Mouse (Mus musculus) G1E (cell line): ENCODE measurements around the gene Cand2. TPM values are rescaled to one million over a fixed set of nuclear protein-coding genes. Genes with fewer than 3 reads are reported as not detected.

ENCODE experiments used
- ATAC-seq: 2 replicates; pipeline ENCODE4 v1.8.0; 2016; ENCODE audit warnings: mild to moderate bottlenecking; ENCODE audit not compliant: insufficient number of reproducible peaks, poor library complexity, low FRiP score, severe bottlenecking; ENCODE audit errors: extremely low read depth
- DNase-seq: peaks from one replicate; pipeline ENCODE4 v3.0.0; 2012; ENCODE audit warnings: low spot score
- H3K27me3 ChIP-seq: 2 replicates; pipeline ENCODE4 v1.6.1; 2012; ENCODE audit warnings: mild to moderate bottlenecking, low read length, inconsistent platforms; ENCODE audit not compliant: insufficient read depth
- H3K36me3 ChIP-seq: replicated peaks from 2 replicates; pipeline ENCODE3; 2012; ENCODE audit warnings: mild to moderate bottlenecking, inconsistent platforms
- H3K4me1 ChIP-seq: 2 replicates; pipeline ENCODE4 v1.6.1; 2012; ENCODE audit warnings: low read depth, low read length, inconsistent platforms, mixed read lengths; ENCODE audit not compliant: insufficient read depth
- H3K4me3 ChIP-seq: 2 replicates; pipeline ENCODE4 v1.5.1; 2012; ENCODE audit warnings: low read depth, mild to moderate bottlenecking, inconsistent platforms, low read length, moderate library complexity, mixed read lengths
- H3K9me3 ChIP-seq: replicated peaks from 2 replicates; pipeline ENCODE4 v1.6.1; 2012; ENCODE audit warnings: inconsistent platforms
- CTCF ChIP-seq: IDR thresholded peaks from 2 replicates; pipeline ENCODE4 v1.5.1; 2012; ENCODE audit warnings: low read depth, low read length, inconsistent platforms, mixed read lengths
- GATA1 ChIP-seq: IDR thresholded peaks from 2 replicates; pipeline ENCODE4 v1.6.1; 2012; ENCODE audit warnings: borderline replicate concordance, low read length, inconsistent platforms, mixed read lengths
- GATA2 ChIP-seq: IDR thresholded peaks from 2 replicates; pipeline ENCODE4 v1.6.1; 2012; ENCODE audit warnings: low read depth, low read length, inconsistent platforms, borderline replicate concordance
- POLR2AphosphoS5 ChIP-seq: IDR thresholded peaks from 2 replicates; pipeline ENCODE4 v1.6.1; 2012; ENCODE audit warnings: low read depth, low read length, inconsistent platforms; ENCODE audit not compliant: insufficient replicate concordance
- TAL1 ChIP-seq: conservative IDR thresholded peaks from 2 replicates; pipeline ENCODE4 v1.6.1; 2012; ENCODE audit warnings: low read depth, low read length, inconsistent platforms, mixed read lengths
- polyA plus RNA-seq: library from polyadenylated mRNA; stranded (reverse); fragments of >175 nt; gene quantifications from 2 replicates; pipeline ENCODE4 v1.2.3, GENCODE M21; 2012
- total RNA-seq, 2 experiments: library from RNA; stranded (forward) in 1 of 2; stranded (reverse) in 1 of 2; fragments of 200-1000 nt in 1 of 2; fragments of >200 nt in 1 of 2; fragmentation: Nextera tagmentation in 1 of 2; gene quantifications; 2 replicates each; pipeline ENCODE4 v1.2.3; 2014 to 2017

Gene Cand2
- total and polyA plus RNA-seq, 3 experiments = 1.8 to 7.1 (median 6.5) TPM

- H3K9me3 ChIP-seq = no peaks in the 10 kb centered on the region
- DNase-seq (peak; percentile 96), ATAC-seq (peak; percentile 99)
- H3K4me3 ChIP-seq = peak within 1 kb of the TSS; percentile 76
- H3K4me1 ChIP-seq = peaks cover 23% of the 10 kb centered on the region
- peaks cover 26% of the 10 kb centered on the region for H3K36me3 ChIP-seq
- H3K27me3 ChIP-seq = no peaks in the 10 kb centered on the region
- TF ChIP-seq TAL1 = no peak
- no peak for TF ChIP-seq CTCF
- no peak for TF ChIP-seq GATA1
- TF ChIP-seq GATA2 = no peak
- TF ChIP-seq POLR2AphosphoS5 = no peak
Observed at GRCm38 (mm10) chr6:115853091-115853813, 78.9 kb downstream of the Cand2 start, which contains the start of the genes Mbd4 and Ift122. Gene Mbd4, minus strand, starts transcription at chr6:115853371. Gene Ift122, plus strand, starts transcription at chr6:115853470.

GRCm38 (mm10) chr6:115853985-115854384 lies 79.6 kb downstream of the Cand2 start:
- peak overlapping the region; percentile 76 for H3K4me3 ChIP-seq
- no peaks in the 10 kb centered on the region for H3K27me3 ChIP-seq
- DNase-seq = no peak
- no peaks in the 10 kb centered on the region for H3K9me3 ChIP-seq
- no peak for ATAC-seq
- H3K36me3 ChIP-seq = peaks cover 18% of the 10 kb centered on the region
- H3K4me1 ChIP-seq = peaks cover 19% of the 10 kb centered on the region
- TF ChIP-seq GATA2 (no peak), POLR2AphosphoS5 (no peak), GATA1 (no peak), TAL1 (no peak), CTCF (no peak)

- ATAC-seq (no peak), DNase-seq (no peak)
- Histone ChIP-seq H3K27me3 (no peaks in the 10 kb centered on the region), H3K4me1 (peaks cover 21% of the 10 kb centered on the region), H3K36me3 (peaks cover 14% of the 10 kb centered on the region), H3K4me3 (no peak overlapping the region), H3K9me3 (no peaks in the 10 kb centered on the region)
- no peak for TF ChIP-seq GATA1
- TF ChIP-seq CTCF = 0 out of 2 replicates have a peak, but pooled peaks have one; percentile 23
Observed at GRCm38 (mm10) chr6:115854432-115854831, 80.1 kb downstream of the Cand2 start.

Other genes with a start within 250 kb of the Cand2 start
- gene Tsen2, start 229.9 kb upstream of the Cand2 start, total RNA-seq (2014; fragmentation: Nextera tagmentation) = 11.5 and 14.4 TPM in 2 replicates
- 14.6 and 19.9 TPM in 2 replicates for gene Tsen2, start 229.9 kb upstream of the Cand2 start, total RNA-seq (2017)
- gene Tsen2, start 229.9 kb upstream of the Cand2 start, polyA plus RNA-seq = 3.7 and 8.9 TPM in 2 replicates
- gene Mkrn2os, start 182.0 kb upstream of the Cand2 start, total RNA-seq (2014; fragmentation: Nextera tagmentation) = not detected in 2 replicates
- gene Mkrn2os, start 182.0 kb upstream of the Cand2 start, total RNA-seq (2017) = not detected in 2 replicates
- not detected in 2 replicates for gene Mkrn2os, start 182.0 kb upstream of the Cand2 start, polyA plus RNA-seq
- 18.4 and 23.6 TPM in 2 replicates for gene Mkrn2, start 172.6 kb upstream of the Cand2 start, total RNA-seq (2014; fragmentation: Nextera tagmentation)
- gene Mkrn2, start 172.6 kb upstream of the Cand2 start, total RNA-seq (2017) = 24.5 and 26.3 TPM in 2 replicates
- 2.5 and 21.5 TPM in 2 replicates for gene Mkrn2, start 172.6 kb upstream of the Cand2 start, polyA plus RNA-seq
- 75.5 and 78.1 TPM in 2 replicates for gene Raf1, start 97.9 kb upstream of the Cand2 start, total RNA-seq (2014; fragmentation: Nextera tagmentation)
- gene Raf1, start 97.9 kb upstream of the Cand2 start, total RNA-seq (2017) = 53.0 and 56.9 TPM in 2 replicates
- 14.6 and 20.9 TPM in 2 replicates for gene Raf1, start 97.9 kb upstream of the Cand2 start, polyA plus RNA-seq
- gene Tmem40, start 12.1 kb upstream of the Cand2 start, total RNA-seq (2014; fragmentation: Nextera tagmentation) = 1.8 TPM in 1 of 2 replicates, not detected in the other
- 14.6 and 16.5 TPM in 2 replicates for gene Tmem40, start 12.1 kb upstream of the Cand2 start, total RNA-seq (2017)
- gene Tmem40, start 12.1 kb upstream of the Cand2 start, polyA plus RNA-seq = 2.8 and 3.4 TPM in 2 replicates
- 3,038 and 3,130 TPM in 2 replicates for gene Rpl32, start 34.2 kb downstream of the Cand2 start, total RNA-seq (2014; fragmentation: Nextera tagmentation)
- gene Rpl32, start 34.2 kb downstream of the Cand2 start, total RNA-seq (2017) = 5,749 and 6,102 TPM in 2 replicates
- 432 and 478 TPM in 2 replicates for gene Rpl32, start 34.2 kb downstream of the Cand2 start, polyA plus RNA-seq
- gene Efcab12, start 63.9 kb downstream of the Cand2 start, total RNA-seq (2014; fragmentation: Nextera tagmentation) = 0.90 TPM in 1 of 2 replicates, not detected in the other
- gene Efcab12, start 63.9 kb downstream of the Cand2 start, total RNA-seq (2017) = 0.06 and 0.27 TPM in 2 replicates
- gene Efcab12, start 63.9 kb downstream of the Cand2 start, polyA plus RNA-seq = not detected in 2 replicates
- 16.0 and 20.1 TPM in 2 replicates for gene Mbd4, start 78.8 kb downstream of the Cand2 start, total RNA-seq (2014; fragmentation: Nextera tagmentation)
- gene Mbd4, start 78.8 kb downstream of the Cand2 start, total RNA-seq (2017) = 20.8 and 25.8 TPM in 2 replicates
- gene Mbd4, start 78.8 kb downstream of the Cand2 start, polyA plus RNA-seq = 1.6 and 1.7 TPM in 2 replicates
- 4.7 and 4.9 TPM in 2 replicates for gene Ift122, start 78.9 kb downstream of the Cand2 start, total RNA-seq (2014; fragmentation: Nextera tagmentation)
- 5.1 and 5.3 TPM in 2 replicates for gene Ift122, start 78.9 kb downstream of the Cand2 start, total RNA-seq (2017)
- 0.42 and 0.65 TPM in 2 replicates for gene Ift122, start 78.9 kb downstream of the Cand2 start, polyA plus RNA-seq
- gene Rho, start 157.2 kb downstream of the Cand2 start, total RNA-seq (2014; fragmentation: Nextera tagmentation) = not detected in 2 replicates
- 0.17 and 0.27 TPM in 2 replicates for gene Rho, start 157.2 kb downstream of the Cand2 start, total RNA-seq (2017)
- gene Rho, start 157.2 kb downstream of the Cand2 start, polyA plus RNA-seq = not detected in 2 replicates
- gene H1foo, start 170.4 kb downstream of the Cand2 start, total RNA-seq (2014; fragmentation: Nextera tagmentation) = not detected in 2 replicates
- not detected in 2 replicates for gene H1foo, start 170.4 kb downstream of the Cand2 start, total RNA-seq (2017)
- gene H1foo, start 170.4 kb downstream of the Cand2 start, polyA plus RNA-seq = not detected in 2 replicates
- gene Plxnd1, start 220.5 kb downstream of the Cand2 start, total RNA-seq (2014; fragmentation: Nextera tagmentation) = 1.2 and 2.3 TPM in 2 replicates
- gene Plxnd1, start 220.5 kb downstream of the Cand2 start, total RNA-seq (2017) = 1.7 and 2.0 TPM in 2 replicates
- 1.5 TPM in 2 replicates for gene Plxnd1, start 220.5 kb downstream of the Cand2 start, polyA plus RNA-seq